Mouse (Mus musculus) intestine, embryonic 16.5 days (tissue): ENCODE measurements around the gene Fev. TPM values are rescaled to one million over a fixed set of nuclear protein-coding genes. Genes with fewer than 3 reads are reported as not detected.

Experiments
- ATAC-seq: fragments of 200-750 bp; cut with Nextera tagmentation; 2 replicates; pipeline ENCODE4 v1.8.0; 2017; ENCODE audit warnings: moderate TSS enrichment, moderate library complexity
- H3K27ac ChIP-seq: fragments of 300-500 bp; sonication (generic); 2 replicates; pipeline ENCODE4 v1.5.1; 2014; ENCODE audit warnings: mild to moderate bottlenecking, low read length
- H3K27me3 ChIP-seq: fragments of 300-500 bp; sonication (generic); replicated peaks from 2 replicates; pipeline ENCODE4 v1.6.1; 2014; ENCODE audit warnings: low read length, control low read depth, mixed read lengths; ENCODE audit not compliant: control insufficient read depth, insufficient read depth
- H3K36me3 ChIP-seq: fragments of 300-500 bp; sonication (generic); 2 replicates; pipeline ENCODE4 v1.6.1; 2014; ENCODE audit warnings: low read length, control low read depth; ENCODE audit not compliant: control insufficient read depth, insufficient read depth
- H3K4me1 ChIP-seq: fragments of 300-500 bp; sonication (generic); 2 replicates; pipeline ENCODE4 v1.6.1; 2014; ENCODE audit warnings: low read length, control low read depth, mixed read lengths; ENCODE audit not compliant: control insufficient read depth, insufficient read depth
- H3K4me2 ChIP-seq: fragments of 300-500 bp; sonication (generic); 2 replicates; pipeline ENCODE4 v1.6.1; 2014; ENCODE audit warnings: low read depth, low read length, control low read depth
- H3K4me3 ChIP-seq: fragments of 300-500 bp; sonication (generic); 2 replicates; pipeline ENCODE4 v1.5.1; 2014; ENCODE audit warnings: mild to moderate bottlenecking, low read length
- H3K9ac ChIP-seq: fragments of 300-500 bp; sonication (generic); 2 replicates; pipeline ENCODE4 v1.6.1; 2014; ENCODE audit warnings: low read depth, low read length
- H3K9me3 ChIP-seq: fragments of 300-500 bp; sonication (generic); 2 replicates; pipeline ENCODE4 v1.6.1; 2016; ENCODE audit warnings: low read length, control low read depth; ENCODE audit not compliant: control insufficient read depth
- WGBS: fragments of 180-500 bp; shearing (Covaris S2); extraction: QIAGEN DNeasy Blood & Tissue Kit; methylation state at CpG from one replicate; pipeline ENCODE4 v1.1.7; 2014; 5-methylcytosine and 5-hydroxymethylcytosine counted together
- polyA plus RNA-seq: library from polyadenylated mRNA; unstranded; fragments of >200 nt; fragmentation: Nextera tagmentation; extraction: Ambion mirVana; gene quantifications from 2 replicates; pipeline ENCODE4 v1.2.1, GENCODE M21; 2015

Gene Fev
- polyA plus RNA-seq, 1 experiment from 2014 or later = 0.95 TPM

GRCm38 (mm10) chr1:74882828-74883227, 2.4 kb downstream of the Fev start:
- Histone ChIP-seq H3K9me3 (no peaks in the 10 kb centered on the region), H3K4me1 (peaks cover 20% of the 10 kb centered on the region), H3K36me3 (no peaks in the 10 kb centered on the region), H3K4me3 (0 out of 2 replicates have a peak overlapping the region, but pooled peaks have one; percentile 38), H3K9ac (no peak overlapping the region), H3K4me2 (no peak overlapping the region), H3K27me3 (peaks cover 71% of the 10 kb centered on the region), H3K27ac (no peak overlapping the region)
- 4% methylated on average over 8 of the region's 8 CpGs for WGBS
- no peak for ATAC-seq

DNA sequence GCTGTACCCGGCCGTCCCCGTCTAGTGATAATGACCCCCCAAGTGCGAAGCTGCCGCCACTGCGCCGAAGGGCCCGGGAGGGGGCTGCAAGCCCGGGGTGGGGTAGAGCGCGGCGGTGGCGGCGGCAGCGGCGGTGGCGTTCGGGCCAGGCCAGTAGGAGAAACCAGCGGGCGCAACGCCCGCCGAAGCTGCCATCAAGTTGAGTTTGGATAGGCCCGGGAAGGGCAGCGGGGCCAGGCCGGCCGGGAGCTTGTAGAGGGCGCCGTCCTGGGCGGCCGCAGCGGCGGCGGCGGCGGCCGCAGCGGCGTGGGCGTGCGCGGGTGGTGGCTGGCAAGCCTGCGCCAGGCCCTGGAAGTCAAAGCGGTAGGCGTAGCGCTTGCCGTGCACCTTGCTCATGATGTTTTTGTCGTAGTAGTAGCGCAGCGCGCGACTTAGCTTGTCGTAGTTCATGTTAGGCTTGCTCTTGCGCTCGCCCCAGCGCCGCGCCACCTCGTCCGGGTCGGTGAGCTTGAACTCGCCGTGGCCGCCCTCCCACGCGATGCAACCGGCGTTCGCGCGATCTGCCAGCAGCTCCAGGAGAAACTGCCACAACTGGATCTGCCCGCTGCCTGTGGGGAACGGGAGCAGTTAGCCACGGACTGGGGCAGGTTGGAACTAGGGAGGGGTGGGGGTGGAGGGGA, 3.0 kb downstream of the Fev start:
- H3K27ac ChIP-seq = no peak overlapping the region
- H3K9me3 ChIP-seq = no peaks in the 10 kb centered on the region
- peaks cover 20% of the 10 kb centered on the region for H3K4me1 ChIP-seq
- no peak for ATAC-seq
- under 1% methylated on average over 64 of the region's 74 CpGs for WGBS
- peak overlapping the region; percentile 60 for H3K4me2 ChIP-seq
- H3K9ac ChIP-seq = peak overlapping the region; percentile 16; the same call in 1 of the 2 replicates
- no peaks in the 10 kb centered on the region for H3K36me3 ChIP-seq
- H3K4me3 ChIP-seq = peak overlapping the region; percentile 38
- peaks cover 67% of the 10 kb centered on the region for H3K27me3 ChIP-seq

DNA sequence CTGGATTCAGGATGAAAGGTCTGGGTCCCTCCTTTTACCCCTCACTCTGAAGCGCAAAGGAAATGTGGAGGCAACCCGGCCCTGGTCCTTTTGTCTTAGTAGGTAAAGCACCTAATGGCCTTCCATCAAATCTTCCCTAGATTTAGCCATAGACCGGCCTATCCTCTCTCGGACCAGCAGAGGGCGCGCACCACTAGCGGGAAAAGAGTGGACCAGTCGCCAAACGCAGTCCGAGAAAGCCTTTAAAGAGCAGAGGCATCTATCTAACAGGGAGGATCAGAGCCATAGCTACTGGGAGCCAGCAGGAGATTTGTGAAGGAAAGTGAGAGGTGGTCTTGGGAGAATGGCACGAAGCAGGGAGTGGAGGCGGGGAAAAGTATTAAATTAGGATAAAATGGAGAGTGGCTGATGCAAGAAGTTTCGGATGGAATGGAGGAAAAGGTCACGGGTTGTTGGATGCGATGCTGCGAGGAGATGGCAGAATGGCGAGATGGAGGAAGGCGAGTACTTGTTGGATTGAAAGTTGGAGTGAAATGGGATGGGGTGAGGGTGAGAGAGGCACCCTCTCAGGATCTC, 4.3 kb downstream of the Fev start:
- WGBS = 2% methylated on average over 18 of the region's 18 CpGs
- no peak for ATAC-seq
- Histone ChIP-seq H3K27me3 (peaks cover 54% of the 10 kb centered on the region), H3K27ac (no peak overlapping the region), H3K4me1 (peaks cover 20% of the 10 kb centered on the region), H3K4me2 (no peak overlapping the region), H3K9ac (no peak overlapping the region), H3K4me3 (no peak overlapping the region; the same call in 1 of the 2 replicates), H3K9me3 (no peaks in the 10 kb centered on the region), H3K36me3 (no peaks in the 10 kb centered on the region)

DNA sequence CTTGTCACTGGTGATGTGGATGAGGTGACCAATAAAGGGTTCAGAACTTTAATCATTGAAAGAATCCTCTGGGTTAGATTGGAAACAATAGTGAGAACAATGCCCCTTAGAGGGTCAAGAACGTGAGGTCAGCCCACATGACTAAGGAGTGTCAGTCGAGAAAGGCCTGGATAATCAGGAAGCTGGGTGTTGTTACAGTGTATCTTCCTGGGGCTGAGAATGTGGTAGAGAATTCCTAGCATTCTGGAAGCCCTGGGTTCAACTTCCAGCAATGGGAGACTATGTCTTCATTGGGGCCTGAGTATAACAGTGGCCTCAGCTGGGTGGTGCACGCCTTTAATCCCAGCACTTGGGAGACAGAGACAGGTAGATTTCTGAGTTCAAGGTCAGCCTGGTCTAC, 8.0 kb downstream of the Fev start:
- WGBS = 48% methylated on average over 3 of the region's 3 CpGs
- Histone ChIP-seq H3K36me3 (no peaks in the 10 kb centered on the region), H3K4me1 (peaks cover 4% of the 10 kb centered on the region), H3K4me3 (no peak overlapping the region), H3K9ac (no peak overlapping the region), H3K27me3 (peaks cover 20% of the 10 kb centered on the region), H3K4me2 (no peak overlapping the region), H3K27ac (no peak overlapping the region), H3K9me3 (no peaks in the 10 kb centered on the region)
- ATAC-seq = no peak

- Histone ChIP-seq H3K4me1 (no peaks in the 10 kb centered on the region), H3K36me3 (no peaks in the 10 kb centered on the region), H3K4me2 (no peak overlapping the region), H3K9ac (no peak overlapping the region), H3K9me3 (no peaks in the 10 kb centered on the region), H3K4me3 (no peak overlapping the region), H3K27me3 (0 out of 2 replicates have a peak, but pooled peaks cover 6% of the 10 kb centered on the region), H3K27ac (no peak overlapping the region)
- 62% methylated on average over 2 of the region's 2 CpGs for WGBS
- no peak for ATAC-seq
Measured at GRCm38 (mm10) chr1:74872218-74872617, 13.0 kb downstream of the Fev start.

DNA sequence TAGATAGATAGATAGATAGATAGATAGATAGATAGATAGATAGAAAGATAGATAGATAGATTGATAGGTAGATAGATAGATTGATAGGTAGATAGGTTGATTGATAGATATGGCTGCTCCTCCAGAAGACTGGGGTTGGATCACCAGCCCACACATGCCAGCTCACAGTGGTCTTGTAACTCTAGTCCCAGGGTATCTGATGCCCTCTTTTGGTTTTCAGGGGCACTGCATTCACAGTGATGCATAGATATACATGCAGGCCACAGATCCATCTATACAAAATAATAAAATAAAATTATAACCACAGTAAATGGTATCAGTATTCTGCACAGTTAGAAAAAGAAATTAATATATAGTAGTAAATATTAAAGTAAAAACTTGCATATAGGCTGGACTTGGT, 23.4 kb downstream of the Fev start:
- Histone ChIP-seq H3K4me2 (no peak overlapping the region), H3K9me3 (no peaks in the 10 kb centered on the region), H3K36me3 (no peaks in the 10 kb centered on the region), H3K4me1 (peaks cover 10% of the 10 kb centered on the region), H3K4me3 (no peak overlapping the region), H3K27ac (no peak overlapping the region), H3K27me3 (peaks cover 32% of the 10 kb centered on the region), H3K9ac (no peak overlapping the region)
- ATAC-seq = no peak

DNA sequence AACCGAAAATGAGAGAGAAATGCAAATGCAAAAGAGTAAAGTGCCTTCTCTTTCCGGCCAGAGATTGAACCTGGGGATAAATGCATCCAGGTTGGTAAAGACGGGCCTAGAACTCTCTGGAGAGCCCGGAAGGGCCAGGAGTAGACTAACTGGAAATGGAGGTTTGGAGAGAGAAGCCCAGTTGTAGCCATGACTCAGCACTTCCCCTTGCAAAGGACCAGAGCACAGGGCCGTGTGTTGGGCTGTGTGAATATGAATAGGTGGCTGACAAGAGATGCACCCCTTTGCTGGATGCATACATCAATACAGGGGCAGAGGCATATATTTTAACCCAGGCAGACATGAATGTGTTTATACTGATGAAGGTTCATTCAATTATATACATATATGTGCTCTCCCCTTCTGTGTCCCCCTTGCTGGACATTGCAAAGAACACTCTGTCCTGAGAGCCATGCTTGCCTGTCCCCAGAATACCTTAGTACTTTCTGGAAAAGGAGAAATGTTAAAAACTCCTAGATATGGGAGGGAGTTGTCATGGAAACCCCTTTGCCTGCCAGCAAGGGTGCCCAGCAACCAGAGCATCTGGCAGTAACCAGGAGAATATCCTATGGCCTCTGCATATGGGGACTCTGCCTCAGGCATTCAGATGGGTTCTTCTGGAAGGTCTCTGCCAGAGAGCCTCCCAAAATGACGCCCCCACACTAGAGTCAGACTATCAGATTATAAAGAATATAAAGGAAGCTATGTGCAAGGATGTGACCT, 25.8 kb downstream of the Fev start:
- Histone ChIP-seq H3K9me3 (no peaks in the 10 kb centered on the region), H3K27ac (no peak overlapping the region), H3K4me2 (no peak overlapping the region), H3K4me1 (peaks cover 24% of the 10 kb centered on the region), H3K36me3 (no peaks in the 10 kb centered on the region), H3K9ac (no peak overlapping the region), H3K4me3 (no peak overlapping the region), H3K27me3 (peaks cover 54% of the 10 kb centered on the region)
- WGBS = 42% methylated on average over 6 of the region's 6 CpGs
- ATAC-seq = no peak

- peak overlapping the region; percentile 37 for H3K4me3 ChIP-seq
- no peak for ATAC-seq
- no peaks in the 10 kb centered on the region for H3K36me3 ChIP-seq
- no peak overlapping the region for H3K9ac ChIP-seq
- no peak overlapping the region for H3K27ac ChIP-seq
- peak overlapping the region; percentile 52 for H3K4me2 ChIP-seq
- peaks cover 27% of the 10 kb centered on the region for H3K4me1 ChIP-seq
- H3K9me3 ChIP-seq = no peaks in the 10 kb centered on the region
- 11% methylated on average over 16 of the region's 16 CpGs for WGBS
- H3K27me3 ChIP-seq = peaks cover 59% of the 10 kb centered on the region
Measured at GRCm38 (mm10) chr1:74858805-74859204, 26.4 kb downstream of the Fev start.

DNA sequence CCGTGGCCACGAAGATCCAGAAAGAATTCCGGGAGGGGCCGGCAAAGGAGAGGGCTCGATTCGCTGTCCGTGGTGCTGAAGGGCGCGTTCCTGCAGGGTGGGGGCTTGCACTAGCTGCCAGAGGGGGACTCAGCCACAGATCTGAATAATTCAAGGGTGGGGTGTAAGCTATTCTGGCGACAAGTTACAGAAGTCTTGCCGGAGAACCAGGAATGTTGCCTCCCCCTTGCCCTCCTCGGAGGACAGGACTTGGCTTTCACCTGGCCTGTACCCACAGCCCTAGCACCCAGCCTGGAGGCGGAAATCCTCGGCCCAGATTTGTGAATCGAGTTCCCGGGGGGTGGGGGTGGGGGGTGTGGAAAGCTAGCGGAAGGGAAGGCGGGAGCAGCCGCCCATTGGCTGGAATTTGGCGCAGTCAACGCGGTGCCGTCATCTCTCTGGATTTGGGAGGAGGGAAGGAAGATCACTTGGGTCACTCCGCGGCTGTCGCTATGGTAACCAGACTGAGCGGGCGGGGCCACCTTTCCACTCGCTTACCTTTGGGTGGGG, 27.0 kb downstream of the Fev start:
- H3K9me3 ChIP-seq = no peaks in the 10 kb centered on the region
- peak; percentile 36; the same call in 1 of the 2 replicates for ATAC-seq
- peaks cover 27% of the 10 kb centered on the region for H3K4me1 ChIP-seq
- no peak overlapping the region for H3K27ac ChIP-seq
- no peaks in the 10 kb centered on the region for H3K36me3 ChIP-seq
- peak overlapping the region; percentile 52 for H3K4me2 ChIP-seq
- H3K4me3 ChIP-seq = peak overlapping the region; percentile 37
- WGBS = 1% methylated on average over 29 of the region's 29 CpGs
- H3K9ac ChIP-seq = no peak overlapping the region
- peaks cover 62% of the 10 kb centered on the region for H3K27me3 ChIP-seq
